Mouse (Mus musculus): ENCODE results near the gene Spata25. TPM values are rescaled to one million over a fixed set of nuclear protein-coding genes. Genes with fewer than 3 reads are reported as not detected.
"Not testable (repeated sequence)": the region's sequence is repeated elsewhere in the genome, so short reads cannot be mapped to it uniquely, and the experiment has no call there.

Spata25 gene
- total RNA-seq, 1 experiment from 2014 or later, result not detected

GRCm38 (mm10) chr2:164856309-164857100 lies 28.2 kb upstream of the Spata25 start:
- ATAC-seq (replicated peaks; ENCODE audit: low read depth, poor library complexity, severe bottlenecking), result 0 out of 2 replicates have a peak, but pooled peaks have one; percentile 18

DNA sequence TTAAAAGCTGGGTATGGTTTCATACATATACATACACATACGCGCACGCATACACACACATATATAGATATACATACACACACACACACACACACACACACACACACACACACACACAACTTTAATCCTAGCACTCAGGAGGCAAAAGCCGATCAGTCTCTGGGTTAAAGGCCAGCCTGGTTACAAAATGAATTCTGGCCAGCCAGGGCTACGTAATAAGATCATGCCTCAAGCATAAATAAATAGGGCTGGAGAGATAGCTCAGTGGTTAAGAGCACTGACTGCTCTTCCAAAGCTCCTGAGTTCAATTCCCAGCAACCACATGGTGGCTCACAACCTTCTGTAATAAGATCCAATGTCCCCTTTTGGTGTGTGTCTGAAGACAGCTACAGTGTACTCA lies 27.2 kb upstream of the Spata25 start:
- not testable (repeated sequence) for ATAC-seq (replicated peaks; ENCODE audit: low read depth, poor library complexity, severe bottlenecking)

DNA sequence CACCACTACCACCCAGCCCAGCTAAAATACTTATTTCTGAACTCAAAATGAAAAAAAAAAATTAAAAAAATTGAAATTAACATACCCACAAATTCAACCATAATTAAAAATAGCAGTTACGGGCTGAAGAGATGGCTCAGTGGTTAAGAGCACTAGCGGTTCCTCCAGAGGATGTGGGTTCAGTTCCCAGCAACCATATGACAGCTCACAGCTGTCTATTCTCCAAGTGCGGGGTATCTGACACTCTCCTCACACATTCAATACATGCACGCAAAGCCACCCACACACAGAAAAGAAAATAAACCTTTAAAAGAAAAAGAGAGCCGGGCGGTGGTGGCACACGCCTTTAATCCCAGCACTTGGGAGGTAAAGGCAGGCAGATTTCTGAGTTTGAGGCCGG lies 21.7 kb upstream of the Spata25 start:
- no peak for ATAC-seq (replicated peaks; ENCODE audit: low read depth, poor library complexity, severe bottlenecking)

- no peak for ATAC-seq (replicated peaks; ENCODE audit: low read depth, poor library complexity, severe bottlenecking)
Measured at GRCm38 (mm10) chr2:164845782-164846181, 17.4 kb upstream of the Spata25 start.

DNA sequence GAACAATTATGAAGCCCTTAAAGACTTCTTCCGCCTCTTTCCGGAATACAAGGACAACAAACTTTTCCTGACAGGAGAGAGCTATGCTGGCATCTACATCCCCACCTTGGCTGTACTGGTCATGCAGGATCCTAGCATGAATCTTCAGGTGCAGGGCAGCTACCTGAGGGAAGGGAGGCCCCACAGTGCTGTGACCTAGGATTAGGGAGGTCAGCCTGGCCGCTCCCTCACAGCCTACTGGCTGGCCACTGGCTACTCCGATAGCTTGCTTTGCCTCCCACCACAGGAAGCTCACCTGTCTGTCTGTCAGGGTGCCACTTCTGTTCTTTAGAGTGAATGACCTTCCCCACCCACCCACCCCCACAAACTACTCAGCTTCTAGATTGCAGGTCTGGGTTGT lies 6.8 kb upstream of the Spata25 start:
- ATAC-seq (replicated peaks; ENCODE audit: low read depth, poor library complexity, severe bottlenecking), result no peak

- ATAC-seq (replicated peaks; ENCODE audit: low read depth, poor library complexity, severe bottlenecking), result 0 out of 2 replicates have a peak, but pooled peaks have one; percentile 20
Measured at GRCm38 (mm10) chr2:164834531-164834930, 6.2 kb upstream of the Spata25 start.

GRCm38 (mm10) chr2:164833314-164833959 lies 5.1 kb upstream of the Spata25 start, which contains the start of gene Neurl2:
Gene Neurl2 (minus strand): TSS chr2:164833456.
- ATAC-seq (replicated peaks; ENCODE audit: low read depth, poor library complexity, severe bottlenecking), result peak; percentile 48

- ATAC-seq (replicated peaks; ENCODE audit: low read depth, poor library complexity, severe bottlenecking), result peak; percentile 80
Measured at GRCm38 (mm10) chr2:164832748-164833301, 4.5 kb upstream of the Spata25 start, which contains the start of gene Ctsa. Gene Ctsa (plus strand): TSS chr2:164832873.

DNA sequence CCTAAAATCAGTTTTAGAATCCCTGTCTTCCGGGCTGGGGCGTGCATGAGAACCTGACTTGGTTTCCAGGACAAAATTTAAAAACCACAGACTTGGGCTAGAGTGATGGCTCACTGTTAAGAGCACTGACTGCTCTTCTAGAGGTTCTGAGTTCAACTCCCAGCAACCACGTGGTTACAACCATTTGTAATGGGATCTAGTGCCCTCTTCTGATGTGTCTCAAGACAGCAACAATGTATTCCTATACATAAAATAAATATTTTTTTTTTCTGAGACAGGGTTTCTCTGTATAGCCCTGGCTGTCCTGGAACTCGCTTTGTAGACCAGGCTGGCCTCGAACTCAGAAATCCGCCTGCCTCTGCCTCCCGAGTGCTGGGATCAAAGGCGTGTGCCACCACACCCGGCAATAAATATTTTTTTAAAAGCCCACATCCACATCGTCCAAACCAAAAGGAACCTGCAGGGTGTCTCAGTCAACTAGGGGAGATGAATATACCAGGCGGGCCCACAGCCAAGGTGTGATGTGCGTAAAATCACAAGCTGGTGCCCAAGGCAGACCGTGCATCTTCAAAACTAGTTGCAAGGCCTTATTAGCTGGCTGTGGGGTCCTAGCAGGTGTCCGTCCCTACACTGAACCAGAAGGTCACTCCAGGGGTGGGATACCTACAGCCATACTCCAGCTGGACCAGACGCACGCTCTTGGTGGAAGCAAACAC lies 3.9 kb upstream of the Spata25 start:
- ATAC-seq (replicated peaks; ENCODE audit: low read depth, poor library complexity, severe bottlenecking), result no peak

GRCm38 (mm10) chr2:164831029-164831428 lies 2.7 kb upstream of the Spata25 start:
- ATAC-seq (replicated peaks; ENCODE audit: low read depth, poor library complexity, severe bottlenecking), result no peak

GRCm38 (mm10) chr2:164829090-164829489 lies 753 bp upstream of the Spata25 start:
- ATAC-seq (replicated peaks; ENCODE audit: low read depth, poor library complexity, severe bottlenecking), result no peak

DNA sequence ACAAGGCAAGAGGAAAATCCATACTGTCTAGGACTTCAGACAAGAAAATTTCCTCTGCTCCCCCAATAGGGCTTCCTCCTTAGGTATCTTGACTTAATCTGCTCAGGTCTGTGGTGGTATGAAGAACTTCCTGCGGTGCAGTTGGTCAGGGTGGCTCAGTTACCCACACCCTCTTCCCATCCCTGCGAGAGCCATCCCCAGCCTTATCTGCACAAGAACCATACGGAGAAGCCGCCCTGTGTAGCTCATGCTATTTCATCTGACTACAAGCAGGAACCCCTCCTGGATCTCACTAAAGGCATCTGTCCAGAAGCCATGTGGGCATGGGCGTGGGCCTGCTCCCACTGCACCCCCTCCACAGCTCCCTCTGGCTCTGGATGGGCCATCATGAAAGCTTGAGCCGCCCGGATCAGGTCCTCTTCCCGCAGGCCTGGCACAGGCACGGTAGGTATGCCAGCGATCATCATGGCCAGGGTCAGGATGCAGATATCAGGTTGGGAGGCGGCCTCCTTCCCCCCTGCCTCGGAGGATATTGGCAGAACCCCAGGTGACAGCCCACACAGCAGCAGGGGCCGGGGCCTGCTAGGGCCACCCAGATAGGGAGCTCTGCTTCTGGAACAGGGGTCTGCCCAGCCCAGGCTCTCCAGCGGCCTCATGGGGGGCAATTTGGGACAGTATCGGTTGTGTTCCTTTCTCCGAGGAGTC lies 1.0 kb downstream of the Spata25 start:
- no peak for ATAC-seq (replicated peaks; ENCODE audit: low read depth, poor library complexity, severe bottlenecking)

- no peak for ATAC-seq (replicated peaks; ENCODE audit: low read depth, poor library complexity, severe bottlenecking)
Measured at GRCm38 (mm10) chr2:164825521-164825920, 2.8 kb downstream of the Spata25 start.

DNA sequence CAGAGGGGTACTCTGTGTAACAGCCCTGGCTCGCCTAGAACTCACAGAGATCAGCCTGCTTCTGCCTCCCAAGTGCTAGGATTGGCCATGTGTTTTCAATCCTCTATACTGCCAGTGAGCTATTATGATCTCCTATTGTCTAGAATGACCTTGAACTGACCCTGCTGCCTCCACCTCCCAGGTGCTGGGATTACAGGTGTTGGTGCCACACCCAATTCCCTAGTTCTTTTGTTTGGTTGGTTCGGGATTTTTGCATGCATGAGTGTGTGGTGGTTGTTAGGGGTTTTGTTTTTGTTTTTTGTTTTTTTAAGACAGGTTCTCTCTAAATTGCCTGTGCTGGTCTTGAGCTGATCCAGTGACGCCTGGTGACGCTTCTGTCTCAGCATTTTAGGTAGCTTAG lies 4.4 kb downstream of the Spata25 start:
- ATAC-seq (replicated peaks; ENCODE audit: low read depth, poor library complexity, severe bottlenecking), result no peak

DNA sequence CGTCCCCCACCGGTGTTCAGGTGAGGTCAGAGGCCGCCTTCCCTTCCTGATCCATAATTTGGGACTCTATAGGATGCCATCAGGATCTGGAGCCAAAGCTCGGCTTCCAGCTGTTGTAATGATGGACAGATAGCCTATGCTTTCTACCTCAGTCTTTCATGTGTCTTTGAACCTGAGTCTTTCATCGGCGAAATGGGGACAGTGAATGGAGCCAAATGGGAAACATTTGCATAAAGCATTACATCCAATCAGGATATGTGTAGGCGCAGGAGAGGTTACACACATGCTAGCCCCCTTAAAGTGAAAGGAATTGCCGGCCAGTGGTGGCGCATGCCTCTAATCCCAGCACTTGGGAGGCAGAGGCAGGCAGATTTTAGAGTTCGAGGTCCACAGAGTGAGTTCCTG lies 5.2 kb downstream of the Spata25 start:
- peak; percentile 63 for ATAC-seq (replicated peaks; ENCODE audit: low read depth, poor library complexity, severe bottlenecking)

DNA sequence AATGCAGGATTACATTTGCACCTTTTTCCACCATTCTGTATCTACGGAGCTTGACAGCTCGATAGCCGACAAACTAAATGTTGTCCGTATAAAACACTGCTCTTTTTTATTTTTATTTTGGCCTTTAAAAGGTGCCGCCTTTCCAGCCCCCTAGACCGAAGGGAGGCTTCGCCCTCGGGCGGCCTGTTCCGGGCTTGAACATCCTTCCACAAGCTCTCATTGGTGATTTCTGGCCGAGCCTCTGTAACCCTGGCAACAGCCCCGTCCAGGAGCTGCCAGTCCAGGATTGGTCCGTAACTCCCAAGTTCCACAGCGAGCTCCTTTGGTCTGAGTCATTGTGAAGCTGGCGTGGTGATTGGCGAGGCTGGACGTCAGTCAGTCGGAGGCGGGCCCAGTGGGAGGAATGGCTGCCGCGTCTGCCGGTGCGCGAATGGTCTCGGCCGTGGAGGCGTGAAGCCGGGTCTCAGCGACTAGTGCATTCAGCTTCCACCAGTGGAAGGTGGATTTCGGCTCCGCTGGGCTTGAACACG lies 5.6 kb downstream of the Spata25 start, which contains the start of gene Zswim1:
Zswim1 (plus strand) TSS at position 51 of the 530 bp plus-strand sequence.
- peak; percentile 99 for ATAC-seq (replicated peaks; ENCODE audit: low read depth, poor library complexity, severe bottlenecking)

- no peak for ATAC-seq (replicated peaks; ENCODE audit: low read depth, poor library complexity, severe bottlenecking)
Measured at GRCm38 (mm10) chr2:164821060-164821459, 7.3 kb downstream of the Spata25 start.

GRCm38 (mm10) chr2:164817703-164818102 lies 10.6 kb downstream of the Spata25 start:
- no peak for ATAC-seq (replicated peaks; ENCODE audit: low read depth, poor library complexity, severe bottlenecking)

DNA sequence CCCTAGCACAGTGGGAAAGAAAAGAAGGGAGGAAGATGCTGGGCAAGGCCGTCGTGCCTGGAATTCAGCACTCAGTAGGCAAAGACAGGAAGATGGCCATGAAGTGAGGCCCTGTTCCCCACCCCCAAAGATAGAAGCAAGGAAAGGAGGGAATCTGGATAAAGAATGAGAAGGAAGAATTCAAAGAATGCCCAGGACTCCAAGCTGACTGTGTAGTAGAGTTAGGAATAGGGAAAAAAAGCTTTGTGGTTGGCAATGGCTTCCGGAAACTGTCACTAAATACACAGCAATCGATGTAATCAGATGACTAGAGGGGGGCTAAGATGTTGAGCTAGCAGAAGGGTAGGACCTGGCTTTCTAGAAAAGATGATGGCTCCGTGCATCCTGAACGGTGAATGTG lies 11.1 kb downstream of the Spata25 start:
- ATAC-seq (replicated peaks; ENCODE audit: low read depth, poor library complexity, severe bottlenecking), result no peak

Measured in common myeloid progenitor, adult 5-6 weeks (primary cell).